11 mouse cellular contexts compared by ENCODE assay signal in the genomic region with DNA sequence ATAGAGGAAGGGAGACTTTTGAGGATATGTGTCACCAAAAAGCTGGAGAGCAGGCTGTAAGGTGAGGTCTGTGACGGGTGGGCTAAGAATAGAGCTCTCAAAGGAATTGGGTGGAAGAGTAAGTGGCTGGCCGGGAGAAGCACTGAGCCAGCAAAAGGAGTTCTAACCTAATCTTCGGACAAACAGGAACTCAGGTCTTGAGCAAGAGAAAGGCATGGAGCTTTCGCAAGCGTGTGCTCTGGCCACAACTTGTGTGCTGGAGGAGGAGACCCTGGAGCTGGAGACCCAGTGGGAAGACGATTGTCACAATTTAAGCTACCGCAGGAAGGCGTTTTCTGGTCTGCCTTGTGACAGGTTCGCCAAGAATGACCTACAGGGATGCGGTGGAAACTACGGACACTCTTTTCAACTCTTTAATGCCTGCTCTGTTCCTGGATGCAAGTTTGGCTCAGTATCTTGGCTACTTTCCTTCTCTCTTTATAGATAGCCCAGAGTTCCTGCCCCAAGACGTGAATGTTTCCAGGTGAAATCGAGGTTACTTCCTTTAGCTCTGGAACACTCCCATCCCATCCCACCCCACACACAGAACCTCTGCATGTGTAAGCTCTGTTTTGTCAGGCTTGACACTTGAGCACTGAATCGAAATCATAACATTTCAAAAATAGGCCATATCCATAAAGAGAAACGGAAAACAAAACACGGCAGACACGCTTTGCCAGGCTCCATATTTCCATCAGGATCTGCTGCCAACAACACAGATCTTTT.
DNase-seq lines count a peak whose midpoint lies in the region; ATAC-seq and TF ChIP-seq lines count a peak whose summit lies in the region.
"Had no signal": no experiment of that assay in that cellular context is flagged by ENCODE, and none has a peak within 500 bp of the region (broad histone marks: within the 10 kb centered on the region; RNA-seq: fewer than 3 reads in every experiment).

No protein-coding gene starts in this region.

- TF ChIP-seq EP300 in heart, adult 2 months (IDR thresholded peaks at IDR 0.05; ENCODE audit: insufficient read depth, low read depth, low read length) = no peak
- TF ChIP-seq EP300 in heart, postnatal 0 days (IDR thresholded peaks at IDR 0.05; ENCODE audit: low read depth) = no peak

- no peak overlapping the region for H3K9ac ChIP-seq in heart, adult 2 months (ENCODE audit: low read depth, low read length)
- no peak overlapping the region for H3K9ac ChIP-seq in heart, postnatal 0 days (replicated peaks; ENCODE audit: low read depth, low read length)
- H3K9ac ChIP-seq in hindbrain, embryonic 12.5 days = no peak overlapping the region
- H3K9ac ChIP-seq in hindbrain, postnatal 0 days (replicated peaks; ENCODE audit: low read length) = no peak overlapping the region
- H3K9ac ChIP-seq: midbrain, embryonic 12.5 days had no signal

- H3K36me3 ChIP-seq in heart, adult 2 months (ENCODE audit: control insufficient read depth, insufficient read depth, low read length) = no peaks in the 10 kb centered on the region
- H3K36me3 ChIP-seq in heart, embryonic 10.5 days = no peaks in the 10 kb centered on the region
- H3K36me3 ChIP-seq in heart, postnatal 0 days (replicated peaks; ENCODE audit: control insufficient read depth, insufficient read depth, low read length) = no peaks in the 10 kb centered on the region
- H3K36me3 ChIP-seq in hindbrain, embryonic 12.5 days = no peaks in the 10 kb centered on the region
- no peaks in the 10 kb centered on the region for H3K36me3 ChIP-seq in hindbrain, postnatal 0 days (ENCODE audit: insufficient read depth, low read length)
- H3K36me3 ChIP-seq: hindbrain, embryonic 10.5 days; midbrain, embryonic 12.5 days had no signal

- H3K27ac ChIP-seq in heart, adult 2 months = peak overlapping the region; percentile 76
- H3K27ac ChIP-seq in heart, embryonic 10.5 days = no peak overlapping the region
- H3K27ac ChIP-seq in heart, postnatal 0 days (ENCODE audit: low read depth) = peak overlapping the region; percentile 48
- H3K27ac ChIP-seq in hindbrain, embryonic 12.5 days = no peak overlapping the region
- no peak overlapping the region for H3K27ac ChIP-seq in hindbrain, postnatal 0 days
- H3K27ac ChIP-seq: hindbrain, embryonic 10.5 days; midbrain, embryonic 12.5 days had no signal

- H3K4me3 ChIP-seq in heart, adult 2 months = peak overlapping the region; percentile 24; the same call in 1 of the 2 replicates
- no peak overlapping the region for H3K4me3 ChIP-seq in heart, embryonic 10.5 days
- H3K4me3 ChIP-seq in heart, postnatal 0 days (ENCODE audit: low read depth, low read length) = no peak overlapping the region
- H3K4me3 ChIP-seq in hindbrain, embryonic 12.5 days = no peak overlapping the region
- H3K4me3 ChIP-seq in hindbrain, postnatal 0 days (ENCODE audit: low read length) = no peak overlapping the region
- H3K4me3 ChIP-seq: hindbrain, embryonic 10.5 days; midbrain, embryonic 12.5 days had no signal

- no peaks in the 10 kb centered on the region for H3K79me2 ChIP-seq in heart, adult 2 months (replicated peaks; ENCODE audit: control insufficient read depth, insufficient read depth, low read length)

- peak overlapping the region; percentile 44 for H3K4me2 ChIP-seq in heart, postnatal 0 days (ENCODE audit: low read depth, low read length)
- no peak overlapping the region for H3K4me2 ChIP-seq in hindbrain, embryonic 12.5 days (replicated peaks)
- H3K4me2 ChIP-seq in hindbrain, postnatal 0 days (ENCODE audit: low read depth, low read length) = no peak overlapping the region
- H3K4me2 ChIP-seq: midbrain, embryonic 12.5 days had no signal

- peak; percentile 48 to 61 for DNase-seq in heart, adult 2 months
- DNase-seq in heart, embryonic 10.5 days (ENCODE audit: low spot score) = no peak
- no peak for DNase-seq in heart, postnatal 0 days (ENCODE audit: low spot score)
- DNase-seq in hindbrain, postnatal 0 days (ENCODE audit: low spot score) = no peak
- DNase-seq in urinary bladder, adult 2 months (ENCODE audit: low spot score) = no peak
- DNase-seq: layer of hippocampus, postnatal 36 days had no signal

- no peak for TF ChIP-seq POLR2A in heart, adult 2 months (IDR thresholded peaks at IDR 0.05; ENCODE audit: insufficient read depth, low read depth, low read length)

- H3K9me3 ChIP-seq in heart, embryonic 10.5 days = no peaks in the 10 kb centered on the region
- no peaks in the 10 kb centered on the region for H3K9me3 ChIP-seq in heart, postnatal 0 days (replicated peaks; ENCODE audit: control insufficient read depth, low read length)
- H3K9me3 ChIP-seq in hindbrain, embryonic 12.5 days (replicated peaks) = no peaks in the 10 kb centered on the region
- H3K9me3 ChIP-seq in hindbrain, postnatal 0 days (ENCODE audit: low read length) = no peaks in the 10 kb centered on the region
- H3K9me3 ChIP-seq: hindbrain, embryonic 10.5 days; midbrain, embryonic 12.5 days had no signal

- H3K4me1 ChIP-seq in heart, adult 2 months (ENCODE audit: control insufficient read depth, insufficient read depth, low read length) = peaks cover 6% of the 10 kb centered on the region
- H3K4me1 ChIP-seq in heart, embryonic 10.5 days = peaks cover 25% of the 10 kb centered on the region
- peaks cover 11% of the 10 kb centered on the region; the same call in 1 of the 2 replicates for H3K4me1 ChIP-seq in heart, postnatal 0 days (ENCODE audit: control insufficient read depth, insufficient read depth)
- no peaks in the 10 kb centered on the region for H3K4me1 ChIP-seq in hindbrain, embryonic 12.5 days
- 0 out of 2 replicates have a peak, but pooled peaks cover under 1% of the 10 kb centered on the region for H3K4me1 ChIP-seq in hindbrain, postnatal 0 days (ENCODE audit: insufficient read depth, low read length)
- H3K4me1 ChIP-seq: midbrain, embryonic 12.5 days had no signal

- no peaks in the 10 kb centered on the region for H3K27me3 ChIP-seq in heart, adult 2 months (ENCODE audit: control insufficient read depth, insufficient read depth, low read length)
- H3K27me3 ChIP-seq in heart, embryonic 10.5 days (ENCODE audit: insufficient read depth, poor library complexity, severe bottlenecking) = no peaks in the 10 kb centered on the region
- no peaks in the 10 kb centered on the region for H3K27me3 ChIP-seq in heart, postnatal 0 days (ENCODE audit: control insufficient read depth, insufficient read depth, low read length)
- H3K27me3 ChIP-seq in hindbrain, embryonic 12.5 days = no peaks in the 10 kb centered on the region
- H3K27me3 ChIP-seq in hindbrain, postnatal 0 days (ENCODE audit: insufficient read depth, low read length) = no peaks in the 10 kb centered on the region
- H3K27me3 ChIP-seq: midbrain, embryonic 12.5 days had no signal

- TF ChIP-seq CTCF in heart, adult 2 months (IDR thresholded peaks at IDR 0.05) = no peak
- TF ChIP-seq CTCF in heart, postnatal 0 days (IDR thresholded peaks at IDR 0.05; ENCODE audit: low read depth) = no peak
- TF ChIP-seq CTCF in hindbrain, postnatal 0 days (IDR thresholded peaks at IDR 0.05; ENCODE audit: low read depth) = no peak

- ATAC-seq in common myeloid progenitor, adult 5-6 weeks (replicated peaks; ENCODE audit: low read depth, poor library complexity, severe bottlenecking) = peak; percentile 57
- no peak for ATAC-seq in heart, postnatal 0 days (ENCODE audit: insufficient read depth, low read depth)
- ATAC-seq in megakaryocyte progenitor cell, adult 5-6 weeks (replicated peaks; ENCODE audit: poor library complexity) = peak; percentile 75
- ATAC-seq in hindbrain, embryonic 12.5 days (ENCODE audit: low FRiP score) = no peak
- ATAC-seq in hindbrain, postnatal 0 days = no peak

- 32% methylated on average over 17 of the region's 17 CpGs for WGBS in heart, adult 2 months
- 65% methylated on average over 17 of the region's 17 CpGs for WGBS in heart, embryonic 10.5 days
- WGBS in heart, postnatal 0 days = 48% methylated on average over 17 of the region's 17 CpGs
- WGBS in hindbrain, embryonic 12.5 days = 90% methylated on average over 17 of the region's 17 CpGs
- 83% methylated on average over 17 of the region's 17 CpGs for WGBS in hindbrain, postnatal 0 days

- intact Hi-C loops in heart, adult 2 months (cut with DNase I) = no loop called here

Comparison
In these comparisons a context has a peak if more than half of its experiments do, and no peak if none do; other contexts are left out.
1. DNase-seq: peak in heart, adult 2 months (2 of 2); none in heart, embryonic 10.5 days (single experiment), heart, postnatal 0 days (single experiment), hindbrain, postnatal 0 days (single experiment) and urinary bladder, adult 2 months (single experiment).
2. H3K27ac ChIP-seq: peak in heart, adult 2 months (single experiment) and heart, postnatal 0 days (single experiment); none in heart, embryonic 10.5 days (single experiment), hindbrain, embryonic 12.5 days (single experiment) and hindbrain, postnatal 0 days (single experiment).
3. ATAC-seq: peak in common myeloid progenitor, adult 5-6 weeks (single experiment) and megakaryocyte progenitor cell, adult 5-6 weeks (single experiment); none in heart, postnatal 0 days (single experiment), hindbrain, embryonic 12.5 days (single experiment) and hindbrain, postnatal 0 days (single experiment).